Mouse (Mus musculus) intestine, postnatal 0 days (tissue): ENCODE measurements around the gene Cptp. TPM values are rescaled to one million over a fixed set of nuclear protein-coding genes. Genes with fewer than 3 reads are reported as not detected.

Source experiments
- ATAC-seq: fragments of 200-750 bp; cut with Nextera tagmentation; 2 replicates; pipeline ENCODE4 v1.8.0; 2017; ENCODE audit warnings: mild to moderate bottlenecking, moderate TSS enrichment, moderate library complexity
- H3K27ac ChIP-seq: fragments of 300-500 bp; sonication (generic); 2 replicates; pipeline ENCODE4 v1.5.1; 2014; ENCODE audit warnings: mild to moderate bottlenecking, low read depth, low read length, moderate library complexity
- H3K27me3 ChIP-seq: fragments of 300-500 bp; sonication (generic); replicated peaks from 2 replicates; pipeline ENCODE4 v1.6.1; 2014; ENCODE audit warnings: low read length, mixed read lengths; ENCODE audit not compliant: control insufficient read depth, insufficient read depth
- H3K36me3 ChIP-seq: fragments of 300-500 bp; sonication (generic); 2 replicates; pipeline ENCODE4 v1.6.1; 2014; ENCODE audit warnings: mild to moderate bottlenecking, moderate library complexity; ENCODE audit not compliant: control insufficient read depth, insufficient read depth
- H3K4me1 ChIP-seq: fragments of 300-500 bp; sonication (generic); replicated peaks from 2 replicates; pipeline ENCODE4 v1.6.1; 2014; ENCODE audit warnings: antibody characterized with exemption, low read length, mixed read lengths; ENCODE audit not compliant: control insufficient read depth, insufficient read depth
- H3K4me2 ChIP-seq: fragments of 300-500 bp; sonication (generic); replicated peaks from 2 replicates; pipeline ENCODE4 v1.6.1; 2014; ENCODE audit warnings: low read depth, mild to moderate bottlenecking, moderate library complexity
- H3K4me3 ChIP-seq: fragments of 300-500 bp; sonication (generic); 2 replicates; pipeline ENCODE4 v1.5.1; 2014; ENCODE audit warnings: low read depth, low read length
- H3K9ac ChIP-seq: fragments of 300-500 bp; sonication (generic); 2 replicates; pipeline ENCODE4 v1.6.1; 2014; ENCODE audit warnings: mild to moderate bottlenecking, low read depth, low read length
- H3K9me3 ChIP-seq: fragments of 300-500 bp; sonication (generic); 2 replicates; pipeline ENCODE4 v1.6.1; 2016; ENCODE audit warnings: mixed run types; ENCODE audit not compliant: control insufficient read depth
- CTCF ChIP-seq: sonication (generic); IDR thresholded peaks from 2 replicates; pipeline ENCODE4 v1.5.1; 2016; ENCODE audit warnings: low read depth, mild to moderate bottlenecking, control low read depth, antibody characterized with exemption, moderate library complexity
- WGBS: fragments of 180-500 bp; shearing (Covaris S2); extraction: QIAGEN DNeasy Blood & Tissue Kit; methylation state at CpG from one replicate; pipeline ENCODE4 v1.1.7; 2014; 5-methylcytosine and 5-hydroxymethylcytosine counted together
- polyA plus RNA-seq: library from polyadenylated mRNA; unstranded; fragments of >200 nt; fragmentation: Nextera tagmentation; extraction: Ambion mirVana; gene quantifications from 2 replicates; pipeline ENCODE4 v1.2.1, GENCODE M21; 2015

Gene Cptp
- polyA plus RNA-seq, 1 experiment from 2014 or later = 19.2 TPM

GRCm38 (mm10) chr4:155856881-155857280 lies 12.4 kb downstream of the Cptp start:
- Histone ChIP-seq H3K27ac (no peak overlapping the region), H3K4me3 (no peak overlapping the region), H3K4me2 (no peak overlapping the region), H3K36me3 (peaks cover 58% of the 10 kb centered on the region), H3K27me3 (no peaks in the 10 kb centered on the region), H3K4me1 (no peaks in the 10 kb centered on the region), H3K9ac (no peak overlapping the region), H3K9me3 (no peaks in the 10 kb centered on the region)
- no peak for TF ChIP-seq CTCF
- ATAC-seq = no peak
- WGBS = 83% methylated on average over 3 of the region's 3 CpGs

DNA sequence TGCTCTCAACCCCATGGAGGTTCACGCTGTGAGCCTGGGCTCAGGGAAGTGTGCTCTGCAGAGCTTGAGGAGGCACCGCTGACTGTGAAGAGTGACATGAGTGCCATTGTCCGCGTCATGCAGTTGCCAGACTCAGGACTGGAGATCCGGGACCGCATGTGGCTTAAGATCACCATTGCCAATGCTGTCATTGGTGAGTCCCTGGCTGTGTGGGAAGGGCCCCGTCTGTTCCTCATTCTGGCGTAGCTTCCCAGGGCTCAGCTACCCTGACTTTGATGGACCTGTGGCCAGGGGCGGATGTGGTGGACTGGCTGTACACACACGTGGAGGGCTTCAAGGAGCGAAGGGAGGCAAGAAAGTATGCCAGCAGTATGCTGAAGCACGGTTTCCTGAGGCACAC lies 13.2 kb downstream of the Cptp start:
- no peak for ATAC-seq
- Histone ChIP-seq H3K4me1 (no peaks in the 10 kb centered on the region), H3K36me3 (peaks cover 56% of the 10 kb centered on the region), H3K4me2 (no peak overlapping the region), H3K27ac (no peak overlapping the region), H3K9me3 (no peaks in the 10 kb centered on the region), H3K4me3 (no peak overlapping the region), H3K27me3 (no peaks in the 10 kb centered on the region), H3K9ac (no peak overlapping the region)
- no peak for TF ChIP-seq CTCF
- 94% methylated on average over 12 of the region's 12 CpGs for WGBS

GRCm38 (mm10) chr4:155854991-155855390 lies 14.2 kb downstream of the Cptp start:
- Histone ChIP-seq H3K4me3 (no peak overlapping the region), H3K27me3 (no peaks in the 10 kb centered on the region), H3K4me1 (no peaks in the 10 kb centered on the region), H3K4me2 (no peak overlapping the region), H3K36me3 (peaks cover 56% of the 10 kb centered on the region), H3K27ac (no peak overlapping the region), H3K9me3 (no peaks in the 10 kb centered on the region), H3K9ac (no peak overlapping the region)
- 92% methylated on average over 12 of the region's 12 CpGs for WGBS
- no peak for TF ChIP-seq CTCF
- no peak for ATAC-seq

DNA sequence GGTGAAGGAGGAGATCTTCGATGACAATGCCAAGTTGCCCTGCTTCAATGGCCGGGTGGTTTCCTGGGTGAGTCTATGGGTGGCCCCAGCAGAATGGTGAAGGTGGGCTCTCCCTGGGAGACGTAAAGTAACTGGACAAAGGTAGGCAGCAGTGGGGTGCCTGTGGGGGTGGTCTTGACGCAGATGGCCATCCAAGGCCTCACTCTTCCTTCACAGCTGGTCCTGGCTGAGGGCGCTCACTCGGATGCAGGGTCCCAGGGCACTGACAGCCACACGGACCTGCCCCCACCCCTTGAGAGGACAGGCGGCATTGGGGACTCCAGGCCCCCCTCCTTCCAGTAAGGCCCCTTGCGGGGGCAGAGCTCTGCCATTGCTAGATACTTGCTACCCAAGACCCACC lies 15.8 kb downstream of the Cptp start:
- Histone ChIP-seq H3K36me3 (peaks cover 44% of the 10 kb centered on the region), H3K4me1 (peaks cover 6% of the 10 kb centered on the region; the same call in 1 of the 2 replicates), H3K9ac (no peak overlapping the region), H3K9me3 (no peaks in the 10 kb centered on the region), H3K27ac (no peak overlapping the region), H3K27me3 (no peaks in the 10 kb centered on the region), H3K4me2 (no peak overlapping the region), H3K4me3 (no peak overlapping the region)
- ATAC-seq = no peak
- WGBS = 88% methylated on average over 9 of the region's 9 CpGs
- no peak for TF ChIP-seq CTCF

GRCm38 (mm10) chr4:155851951-155852411 lies 17.3 kb downstream of the Cptp start:
- WGBS = 68% methylated on average over 2 of the region's 2 CpGs
- no peak overlapping the region; the same call in 1 of the 2 replicates for H3K27ac ChIP-seq

GRCm38 (mm10) chr4:155851368-155851767 lies 17.9 kb downstream of the Cptp start:
- WGBS = 85% methylated on average over 3 of the region's 3 CpGs
- Histone ChIP-seq H3K4me2 (no peak overlapping the region), H3K4me1 (peaks cover 6% of the 10 kb centered on the region; the same call in 1 of the 2 replicates), H3K4me3 (no peak overlapping the region), H3K36me3 (peaks cover 26% of the 10 kb centered on the region), H3K9ac (no peak overlapping the region), H3K27me3 (no peaks in the 10 kb centered on the region), H3K9me3 (no peaks in the 10 kb centered on the region), H3K27ac (no peak overlapping the region)
- no peak for TF ChIP-seq CTCF
- ATAC-seq = no peak

More at GRCm38 (mm10) chr4:155851951-155852411, 17.3 kb downstream of the Cptp start:
- no peak for TF ChIP-seq CTCF
- Histone ChIP-seq H3K4me1 (peaks cover 6% of the 10 kb centered on the region; the same call in 1 of the 2 replicates), H3K27me3 (no peaks in the 10 kb centered on the region), H3K9ac (no peak overlapping the region), H3K4me3 (no peak overlapping the region), H3K36me3 (peaks cover 31% of the 10 kb centered on the region), H3K9me3 (no peaks in the 10 kb centered on the region), H3K4me2 (no peak overlapping the region)
- no peak for ATAC-seq
